Mouse (Mus musculus) adrenal gland (tissue): ENCODE measurements around the gene Ttc30a2.
"Not testable (repeated sequence)": the region's sequence is repeated elsewhere in the genome, so short reads cannot be mapped to it uniquely, and the experiment has no call there.

Experiments
- intact Hi-C: fragments of 180-260 bp; cut with DNase I; formaldehyde crosslinking; loops from one replicate; pipeline ENCODE4 v1.15.1; 2025
- long read RNA-seq, 2 experiments: library from polyadenylated mRNA; unstranded; transcript quantifications; one replicate each; pipeline ENCODE4 v2.0.0; 2020; ENCODE audit warnings: borderline replicate concordance in 1 of 2; ENCODE audit not compliant: insufficient replicate concordance in 1 of 2

Ttc30a2 gene
- long read RNA-seq, experiment 1: 0 reads
- long read RNA-seq, experiment 2: 0 reads

- intact Hi-C loops: not testable (repeated sequence)
These were observed at the start of gene Ttc30a2 for GRCm38 (mm10) chr2:75977752-75978368. Gene Ttc30a2, minus strand, starts transcription at chr2:75978170.

- intact Hi-C loops: no loop called here
These were observed 38.9 kb upstream of the Ttc30a2 start for GRCm38 (mm10) chr2:76016890-76017289.

- intact Hi-C loops: no loop called here
These were observed 38.2 kb upstream of the Ttc30a2 start for GRCm38 (mm10) chr2:76016136-76016535.

GRCm38 (mm10) chr2:76015460-76015859 lies 37.5 kb upstream of the Ttc30a2 start:
- intact Hi-C loops: no loop called here

- intact Hi-C loops: no loop called here
These were observed 36.7 kb upstream of the Ttc30a2 start for GRCm38 (mm10) chr2:76014659-76015058.

GRCm38 (mm10) chr2:76006194-76006593 lies 28.2 kb upstream of the Ttc30a2 start:
- intact Hi-C loops: no loop called here

- intact Hi-C loops: no loop called here
These were observed 24.9 kb upstream of the Ttc30a2 start for GRCm38 (mm10) chr2:76002899-76003298.

- intact Hi-C loops: no loop called here
These were observed 23.4 kb upstream of the Ttc30a2 start for GRCm38 (mm10) chr2:76001392-76001791.

GRCm38 (mm10) chr2:75999636-76000035 lies 21.7 kb upstream of the Ttc30a2 start:
- intact Hi-C loops: no loop called here

- intact Hi-C loops: no loop called here
These were observed 20.7 kb upstream of the Ttc30a2 start for GRCm38 (mm10) chr2:75998692-75999091.

- intact Hi-C loops: no loop called here
These were observed 19.8 kb upstream of the Ttc30a2 start for GRCm38 (mm10) chr2:75997726-75998125.

- intact Hi-C loops: no loop called here
These were observed 16.9 kb upstream of the Ttc30a2 start for GRCm38 (mm10) chr2:75994841-75995240.

GRCm38 (mm10) chr2:75991581-75992205 lies 13.7 kb upstream of the Ttc30a2 start:
- intact Hi-C loops: loop anchor here (2.0 kb wide), 1 partner anchor 79 kb away; no protein-coding TSS in a partner anchor

GRCm38 (mm10) chr2:75990885-75991539 lies 13.0 kb upstream of the Ttc30a2 start:
- intact Hi-C loops: loop anchor here (2.0 kb wide), 1 partner anchor 80 kb away; no protein-coding TSS in a partner anchor

- intact Hi-C loops: loop anchor here (2.0 kb wide), 1 partner anchor 81 kb away; no protein-coding TSS in a partner anchor
These were observed 11.7 kb upstream of the Ttc30a2 start for GRCm38 (mm10) chr2:75989694-75990093.

GRCm38 (mm10) chr2:75988779-75989363 lies 10.9 kb upstream of the Ttc30a2 start:
- intact Hi-C loops: no loop called here

- intact Hi-C loops: no loop called here
These were observed 10.4 kb upstream of the Ttc30a2 start for GRCm38 (mm10) chr2:75988378-75988777.

GRCm38 (mm10) chr2:75987739-75988138 lies 9.8 kb upstream of the Ttc30a2 start:
- intact Hi-C loops: no loop called here

GRCm38 (mm10) chr2:75985124-75985523 lies 7.2 kb upstream of the Ttc30a2 start:
- intact Hi-C loops: no loop called here

- intact Hi-C loops: no loop called here
These were observed 5.9 kb upstream of the Ttc30a2 start for GRCm38 (mm10) chr2:75983847-75984246.

- intact Hi-C loops: no loop called here
These were observed 5.1 kb upstream of the Ttc30a2 start for GRCm38 (mm10) chr2:75983091-75983490.

- intact Hi-C loops: no loop called here
These were observed 4.7 kb upstream of the Ttc30a2 start for GRCm38 (mm10) chr2:75982626-75983025.
